Mouse (Mus musculus) myocyte (in vitro differentiated cells): Measurements from ENCODE around the gene Pik3c2a. TPM values are rescaled to one million over a fixed set of nuclear protein-coding genes. Genes with fewer than 3 reads are reported as not detected.

ENCODE experiments used
- H3K27me3 ChIP-seq: one replicate; pipeline ENCODE4 v1.6.1; 2011; ENCODE audit not compliant: control insufficient read depth, insufficient read depth, insufficient read length
- H3K36me3 ChIP-seq: one replicate; pipeline ENCODE4 v1.6.1; 2011; ENCODE audit not compliant: control insufficient read depth, insufficient read depth
- H3K4me2 ChIP-seq: one replicate; pipeline ENCODE4 v1.6.1; 2011; ENCODE audit warnings: low read depth, control low read depth
- H3K4me3 ChIP-seq: one replicate; pipeline ENCODE4 v1.5.1; 2011; ENCODE audit warnings: mild to moderate bottlenecking, control low read depth, moderate library complexity
- H3K79me2 ChIP-seq: one replicate; pipeline ENCODE4 v1.6.1; 2011; ENCODE audit not compliant: control insufficient read depth, insufficient read depth
- H3ac ChIP-seq: one replicate; pipeline ENCODE4 v1.6.1; 2011; ENCODE audit not compliant: control insufficient read depth, insufficient read length
- CEBPB ChIP-seq: IDR thresholded peaks from 2 replicates; pipeline ENCODE4 v1.6.1; 2011; ENCODE audit warnings: mild to moderate bottlenecking, moderate library complexity; ENCODE audit not compliant: poor library complexity, insufficient read depth, severe bottlenecking
- E2F4 ChIP-seq: IDR thresholded peaks from one replicate; pipeline ENCODE4 v1.6.1; 2011; ENCODE audit warnings: mild to moderate bottlenecking, control low read depth, moderate library complexity; ENCODE audit not compliant: insufficient read depth
- MAX ChIP-seq: IDR thresholded peaks from one replicate; pipeline ENCODE4 v1.6.1; 2011; ENCODE audit warnings: low read depth, mild to moderate bottlenecking, control low read depth
- MYOD1 ChIP-seq, 3 experiments: IDR thresholded peaks; one replicate each; pipeline ENCODE4 v1.6.1; 2011; ENCODE audit warnings: control low read depth in 2 of 3, low read depth in 2 of 3, mild to moderate bottlenecking in 2 of 3, moderate library complexity in 1 of 3; ENCODE audit not compliant: insufficient read length in 2 of 3, control insufficient read depth in 1 of 3
- MYOG ChIP-seq, 3 experiments: IDR thresholded peaks; one replicate each; pipeline ENCODE4 v1.6.1; 2011; ENCODE audit warnings: control low read depth in 2 of 3, low read depth in 2 of 3, mild to moderate bottlenecking in 2 of 3; ENCODE audit not compliant: insufficient read length in 2 of 3, control insufficient read depth in 1 of 3, insufficient read depth in 1 of 3
- POLR2A ChIP-seq: IDR thresholded peaks from one replicate; pipeline ENCODE4 v1.6.1; 2011; ENCODE audit warnings: low read depth, mild to moderate bottlenecking, control low read depth, moderate library complexity; ENCODE audit not compliant: insufficient read length
- POLR2AphosphoS2 ChIP-seq: IDR thresholded peaks from one replicate; pipeline ENCODE4 v1.6.1; 2011; ENCODE audit warnings: low read depth, control low read depth; ENCODE audit not compliant: insufficient read length
- REST ChIP-seq: IDR thresholded peaks from one replicate; pipeline ENCODE4 v1.6.1; 2011; ENCODE audit warnings: mild to moderate bottlenecking, control low read depth, moderate library complexity; ENCODE audit not compliant: insufficient read depth, insufficient read length
- SRF ChIP-seq: IDR thresholded peaks from one replicate; pipeline ENCODE4 v1.6.1; 2011; ENCODE audit warnings: low read depth; ENCODE audit not compliant: control insufficient read depth, insufficient read length
- TCF12 ChIP-seq: IDR thresholded peaks from one replicate; pipeline ENCODE4 v1.6.1; 2011; ENCODE audit warnings: mild to moderate bottlenecking, control low read depth; ENCODE audit not compliant: poor library complexity, insufficient read depth, severe bottlenecking
- TCF3 ChIP-seq: IDR thresholded peaks from one replicate; pipeline ENCODE4 v1.6.1; 2011; ENCODE audit warnings: low read depth, control low read depth; ENCODE audit not compliant: insufficient read length
- USF1 ChIP-seq: IDR thresholded peaks from one replicate; pipeline ENCODE4 v1.6.1; 2011; ENCODE audit warnings: low read depth, mild to moderate bottlenecking, control low read depth, moderate library complexity
- polyA plus RNA-seq: library from polyadenylated mRNA; unstranded; fragments of >200 nt; fragmentation: generic; extraction: Trizol; gene quantifications from one replicate; pipeline ENCODE4 v1.2.1, GENCODE M21; 2012; ENCODE audit warnings: missing spikeins

Gene Pik3c2a
- polyA plus RNA-seq, 1 experiment: 2.0 TPM

- Histone ChIP-seq H3K4me2 (peak overlapping the region; percentile 28), H3K27me3 (no peaks in the 10 kb centered on the region), H3K4me3 (no peak overlapping the region), H3K36me3 (no peaks in the 10 kb centered on the region), H3ac (no peak overlapping the region), H3K79me2 (no peaks in the 10 kb centered on the region)
- TF ChIP-seq REST (no peak), USF1 (no peak), POLR2AphosphoS2 (no peak), TCF12 (no peak), E2F4 (no peak), POLR2A (no peak), MYOG (IDR thresholded peaks at IDR 0.05; ENCODE audit: control insufficient read depth in 1 of 3, insufficient read depth in 1 of 3, insufficient read length in 2 of 3, low read depth in 2 of 3) (no peak), MYOD1 (IDR thresholded peaks at IDR 0.05; ENCODE audit: control insufficient read depth in 1 of 3, insufficient read length in 2 of 3, low read depth in 2 of 3) (no peak)
Observed at GRCm38 (mm10) chr7:116457391-116457790, 14.1 kb upstream of the Pik3c2a start.

DNA sequence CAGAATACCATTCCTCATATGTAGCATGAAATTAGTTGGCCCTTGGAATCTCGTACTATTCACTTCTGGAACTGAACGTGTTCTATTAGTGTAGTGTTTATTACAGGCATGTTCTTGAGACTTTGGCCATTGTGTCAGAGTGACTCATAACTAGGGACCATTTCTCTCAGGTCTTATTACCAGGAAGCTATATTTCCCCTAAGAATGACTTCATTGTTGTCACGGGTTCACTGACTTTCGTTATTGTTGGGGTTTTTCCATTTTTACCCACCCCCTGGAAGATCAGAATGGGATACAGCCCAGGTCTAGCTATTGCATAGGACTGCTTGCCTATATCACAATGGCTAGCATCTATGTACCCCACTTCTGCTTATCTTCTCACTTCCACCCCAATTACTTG lies 13.7 kb upstream of the Pik3c2a start:
- Histone ChIP-seq H3K79me2 (no peaks in the 10 kb centered on the region), H3K27me3 (no peaks in the 10 kb centered on the region), H3K4me3 (no peak overlapping the region), H3K4me2 (peak overlapping the region; percentile 28), H3K36me3 (no peaks in the 10 kb centered on the region), H3ac (no peak overlapping the region)
- TF ChIP-seq USF1 (no peak), POLR2AphosphoS2 (no peak), TCF3 (no peak), CEBPB (no peak), MAX (no peak), E2F4 (no peak), MYOD1 (IDR thresholded peaks at IDR 0.05; ENCODE audit: control insufficient read depth in 1 of 3, insufficient read length in 2 of 3, low read depth in 2 of 3) (no peak), SRF (no peak), TCF12 (no peak), POLR2A (no peak), REST (no peak), MYOG (IDR thresholded peaks at IDR 0.05; ENCODE audit: control insufficient read depth in 1 of 3, insufficient read depth in 1 of 3, insufficient read length in 2 of 3, low read depth in 2 of 3) (no peak)

DNA sequence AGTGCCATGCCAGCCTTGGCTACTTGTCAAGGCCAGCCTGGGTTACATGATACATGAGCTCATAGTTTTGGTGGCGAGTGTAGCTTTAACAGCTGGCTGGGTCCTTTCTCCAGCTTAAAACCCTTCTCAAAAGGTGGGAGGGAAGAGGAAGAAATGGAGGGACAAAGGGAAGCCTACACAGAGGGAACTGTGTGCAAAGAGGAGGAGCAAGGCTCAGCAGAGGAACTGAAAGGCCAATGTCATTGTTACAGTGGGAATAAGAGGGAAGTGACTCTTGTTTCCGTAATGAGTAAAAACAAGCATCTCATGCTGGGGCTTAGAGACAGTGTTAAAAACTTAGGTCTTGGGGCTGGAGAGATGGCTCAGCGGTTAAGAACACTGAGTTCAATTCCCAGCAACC lies 3.4 kb upstream of the Pik3c2a start:
- H3K4me2 ChIP-seq: no peak overlapping the region
- no peak overlapping the region for H3ac ChIP-seq
- H3K27me3 ChIP-seq: no peaks in the 10 kb centered on the region
- TF ChIP-seq MAX (no peak), POLR2AphosphoS2 (no peak), REST (no peak), TCF3 (no peak), MYOD1 (IDR thresholded peaks at IDR 0.05; ENCODE audit: control insufficient read depth in 1 of 3, insufficient read length in 2 of 3, low read depth in 2 of 3) (peak in 1 of 3 experiments; percentile 4)
- H3K36me3 ChIP-seq: no peaks in the 10 kb centered on the region
- peaks cover 13% of the 10 kb centered on the region for H3K79me2 ChIP-seq
- H3K4me3 ChIP-seq: no peak overlapping the region

DNA sequence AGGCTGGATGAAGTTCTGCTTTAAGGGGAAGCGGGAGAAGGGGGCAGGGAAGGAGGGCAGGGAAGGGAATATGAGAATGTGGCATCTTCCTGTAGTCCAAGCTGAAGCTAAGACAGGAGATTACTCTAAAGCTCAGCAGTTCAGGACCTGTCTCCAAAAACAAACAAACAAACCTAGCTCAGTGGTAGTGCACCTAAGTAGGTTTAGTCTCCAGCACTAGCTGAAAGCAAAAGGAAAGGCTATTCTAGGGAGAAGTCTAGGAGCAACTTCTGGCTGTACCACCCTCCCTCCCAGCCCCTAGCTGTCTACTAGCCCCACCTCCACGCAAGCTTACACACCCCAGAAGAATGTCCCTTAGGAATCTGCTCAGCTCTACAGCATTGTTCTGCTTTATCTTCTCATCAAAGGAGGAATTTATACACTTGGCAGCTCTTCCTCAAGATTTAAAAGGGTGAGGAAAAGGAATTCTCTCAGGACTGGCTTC lies 1.1 kb upstream of the Pik3c2a start:
- H3K79me2 ChIP-seq: peaks cover 33% of the 10 kb centered on the region
- TF ChIP-seq TCF3 (no peak), POLR2A (peak; percentile 11)
- H3K27me3 ChIP-seq: no peaks in the 10 kb centered on the region
- peak overlapping the region; percentile 53 for H3K4me3 ChIP-seq
- peak overlapping the region; percentile 82 for H3K4me2 ChIP-seq
- peak overlapping the region; percentile 75 for H3ac ChIP-seq
- H3K36me3 ChIP-seq: no peaks in the 10 kb centered on the region

- Histone ChIP-seq H3K4me3 (peak overlapping the region; percentile 53), H3ac (peak overlapping the region; percentile 75), H3K27me3 (no peaks in the 10 kb centered on the region), H3K4me2 (peak overlapping the region; percentile 82), H3K36me3 (no peaks in the 10 kb centered on the region), H3K79me2 (peaks cover 35% of the 10 kb centered on the region)
- TF ChIP-seq POLR2AphosphoS2 (no peak), REST (no peak), TCF3 (no peak)
Observed at GRCm38 (mm10) chr7:116443697-116444325, 562 bp upstream of the Pik3c2a start.
